Mouse (Mus musculus): ENCODE measurements around the gene Zdhhc23. TPM values are rescaled to one million over a fixed set of nuclear protein-coding genes. Genes with fewer than 3 reads are reported as not detected.

Gene Zdhhc23
- polyA plus RNA-seq, 1 experiment, result not detected

DNA sequence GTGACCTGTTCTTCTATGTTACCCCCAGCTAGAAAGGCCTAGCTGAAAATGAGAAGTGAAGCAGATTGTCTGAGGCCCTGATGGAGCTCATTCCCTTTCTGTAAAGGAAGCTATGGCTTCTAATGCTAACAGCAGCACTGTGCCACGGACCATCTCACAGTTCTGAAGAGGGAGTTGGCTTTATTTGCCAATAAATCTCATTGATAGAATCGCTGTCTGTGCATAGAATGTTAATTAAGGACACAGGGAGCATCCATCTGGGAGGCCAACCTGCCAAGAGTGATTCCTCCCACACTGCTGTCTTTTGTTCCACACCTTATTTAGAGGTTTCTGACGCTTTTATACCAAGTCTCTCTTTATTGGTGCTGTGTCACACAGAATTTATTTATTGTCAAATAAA is 48.1 kb downstream of the Zdhhc23 start:
- TF ChIP-seq USF1 (IDR thresholded peaks at IDR 0.05; ENCODE audit: low read depth) (no peak), MYOG (IDR thresholded peaks at IDR 0.05; ENCODE audit: control insufficient read depth in 1 of 3, insufficient read depth in 1 of 3, insufficient read length in 2 of 3, low read depth in 2 of 3) (no peak), POLR2AphosphoS2 (IDR thresholded peaks at IDR 0.05; ENCODE audit: insufficient read length, low read depth) (no peak), E2F4 (IDR thresholded peaks at IDR 0.05; ENCODE audit: insufficient read depth) (no peak), MYOD1 (IDR thresholded peaks at IDR 0.05; ENCODE audit: control insufficient read depth in 1 of 3, insufficient read length in 2 of 3, low read depth in 2 of 3) (no peak), MAX (IDR thresholded peaks at IDR 0.05; ENCODE audit: low read depth) (no peak), POLR2A (IDR thresholded peaks at IDR 0.05; ENCODE audit: insufficient read length, low read depth) (no peak), CEBPB (IDR thresholded peaks at IDR 0.05; ENCODE audit: insufficient read depth, poor library complexity, severe bottlenecking) (no peak), REST (IDR thresholded peaks at IDR 0.05; ENCODE audit: insufficient read depth, insufficient read length) (no peak)
- Histone ChIP-seq H3ac (ENCODE audit: control insufficient read depth, insufficient read length) (no peak overlapping the region), H3K27me3 (ENCODE audit: control insufficient read depth, insufficient read depth, insufficient read length) (no peaks in the 10 kb centered on the region), H3K4me3 (no peak overlapping the region), H3K79me2 (ENCODE audit: control insufficient read depth, insufficient read depth) (no peaks in the 10 kb centered on the region), H3K4me2 (ENCODE audit: low read depth) (no peak overlapping the region), H3K36me3 (ENCODE audit: control insufficient read depth, insufficient read depth) (no peaks in the 10 kb centered on the region)

DNA sequence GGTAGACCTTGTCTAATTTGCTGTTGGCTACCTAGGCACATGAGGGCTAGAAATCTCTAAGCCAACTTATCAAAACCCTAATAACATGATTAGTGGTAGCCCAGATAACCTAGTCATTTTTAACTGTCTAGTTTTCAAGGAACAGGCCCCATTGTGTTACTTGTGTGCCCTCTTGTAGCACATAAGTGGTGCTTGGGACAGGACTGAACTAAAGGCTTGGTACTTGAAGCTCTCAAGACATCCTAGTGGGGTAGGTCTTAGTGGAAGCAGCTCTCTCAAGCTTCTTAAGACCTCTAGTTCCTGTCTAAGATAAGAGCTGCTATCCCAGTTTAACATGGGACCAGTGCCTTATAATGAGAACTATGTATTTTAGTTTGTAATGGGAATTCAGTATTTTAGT is 49.0 kb downstream of the Zdhhc23 start:
- Histone ChIP-seq H3K4me3 (no peak overlapping the region), H3K4me2 (ENCODE audit: low read depth) (no peak overlapping the region), H3K79me2 (ENCODE audit: control insufficient read depth, insufficient read depth) (no peaks in the 10 kb centered on the region), H3K36me3 (ENCODE audit: control insufficient read depth, insufficient read depth) (no peaks in the 10 kb centered on the region), H3ac (ENCODE audit: control insufficient read depth, insufficient read length) (no peak overlapping the region), H3K27me3 (ENCODE audit: control insufficient read depth, insufficient read depth, insufficient read length) (no peaks in the 10 kb centered on the region)
- no peak for TF ChIP-seq POLR2AphosphoS2 (IDR thresholded peaks at IDR 0.05; ENCODE audit: insufficient read length, low read depth)
- no peak for TF ChIP-seq TCF12 (IDR thresholded peaks at IDR 0.05; ENCODE audit: insufficient read depth, poor library complexity, severe bottlenecking)
- TF ChIP-seq MYOD1 (IDR thresholded peaks at IDR 0.05; ENCODE audit: control insufficient read depth in 1 of 3, insufficient read length in 2 of 3, low read depth in 2 of 3), result no peak
- no peak for TF ChIP-seq MAX (IDR thresholded peaks at IDR 0.05; ENCODE audit: low read depth)
- TF ChIP-seq REST (IDR thresholded peaks at IDR 0.05; ENCODE audit: insufficient read depth, insufficient read length), result no peak
- TF ChIP-seq SRF (IDR thresholded peaks at IDR 0.05; ENCODE audit: control insufficient read depth, insufficient read length, low read depth), result no peak
- no peak for TF ChIP-seq POLR2A (IDR thresholded peaks at IDR 0.05; ENCODE audit: insufficient read length, low read depth)
- TF ChIP-seq USF1 (IDR thresholded peaks at IDR 0.05; ENCODE audit: low read depth), result no peak
- no peak for TF ChIP-seq MYOG (IDR thresholded peaks at IDR 0.05; ENCODE audit: control insufficient read depth in 1 of 3, insufficient read depth in 1 of 3, insufficient read length in 2 of 3, low read depth in 2 of 3)

DNA sequence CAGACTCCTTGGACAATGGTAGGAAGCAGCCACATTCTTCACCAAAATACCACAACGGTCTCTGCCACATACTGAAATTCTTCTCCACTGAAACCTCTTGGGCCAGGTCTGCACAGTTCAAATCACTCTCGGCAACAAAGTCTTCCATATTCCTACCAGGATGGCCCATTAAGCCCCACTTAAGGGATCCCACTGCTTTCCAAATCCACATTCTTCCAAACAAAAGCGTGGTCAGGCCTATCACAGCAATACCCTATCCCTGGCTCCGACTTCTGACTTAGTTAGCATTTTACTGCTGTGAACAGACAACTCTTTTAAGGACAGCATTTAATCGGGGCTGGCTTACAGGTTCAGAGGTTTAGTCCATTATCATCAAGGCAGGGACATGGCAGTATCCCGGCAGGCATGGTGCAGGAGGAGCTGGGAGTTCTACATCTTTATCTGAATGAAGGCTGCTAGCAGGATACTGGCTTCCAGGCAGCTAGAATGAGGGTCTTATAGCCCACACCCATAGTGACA is 53.2 kb downstream of the Zdhhc23 start, which contains the start of gene Qtrt2:
Gene Qtrt2, minus strand, starts transcription at position 469 of the 519 bp plus-strand sequence.
- TF ChIP-seq MYOG (IDR thresholded peaks at IDR 0.05; ENCODE audit: control insufficient read depth in 1 of 3, insufficient read depth in 1 of 3, insufficient read length in 2 of 3, low read depth in 2 of 3) (no peak), MYOD1 (IDR thresholded peaks at IDR 0.05; ENCODE audit: control insufficient read depth in 1 of 3, insufficient read length in 2 of 3, low read depth in 2 of 3) (no peak), TCF3 (IDR thresholded peaks at IDR 0.05; ENCODE audit: insufficient read length, low read depth) (no peak), POLR2AphosphoS2 (IDR thresholded peaks at IDR 0.05; ENCODE audit: insufficient read length, low read depth) (no peak), REST (IDR thresholded peaks at IDR 0.05; ENCODE audit: insufficient read depth, insufficient read length) (no peak)
- Histone ChIP-seq H3K27me3 (ENCODE audit: control insufficient read depth, insufficient read depth, insufficient read length) (no peaks in the 10 kb centered on the region), H3K4me2 (ENCODE audit: low read depth) (no peak within 1 kb of the TSS), H3K36me3 (ENCODE audit: control insufficient read depth, insufficient read depth) (no peaks in the 10 kb centered on the region), H3K4me3 (no peak within 1 kb of the TSS), H3ac (ENCODE audit: control insufficient read depth, insufficient read length) (no peak within 1 kb of the TSS), H3K79me2 (ENCODE audit: control insufficient read depth, insufficient read depth) (no peaks in the 10 kb centered on the region)

DNA sequence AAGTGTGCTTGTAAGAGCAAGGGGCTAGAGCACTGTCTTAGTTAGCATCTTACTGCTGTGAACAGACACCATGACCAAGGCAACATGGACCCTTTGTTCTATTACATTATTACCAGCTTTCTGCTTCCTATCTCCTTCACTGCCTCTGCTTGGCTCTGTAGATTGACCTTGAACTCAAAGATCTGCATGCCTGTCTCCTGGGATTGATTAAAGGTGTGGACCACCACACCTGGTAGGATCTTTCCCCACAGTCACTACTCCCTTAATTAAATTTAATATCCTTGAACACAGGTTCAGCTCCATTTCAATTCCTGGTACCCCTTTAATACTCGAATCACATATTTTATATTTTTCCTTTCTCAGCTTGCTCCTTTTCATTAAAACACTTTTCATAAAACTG is 53.7 kb downstream of the Zdhhc23 start:
- Histone ChIP-seq H3K4me3 (no peak overlapping the region), H3K36me3 (ENCODE audit: control insufficient read depth, insufficient read depth) (no peaks in the 10 kb centered on the region), H3ac (ENCODE audit: control insufficient read depth, insufficient read length) (no peak overlapping the region), H3K4me2 (ENCODE audit: low read depth) (no peak overlapping the region), H3K27me3 (ENCODE audit: control insufficient read depth, insufficient read depth, insufficient read length) (no peaks in the 10 kb centered on the region), H3K79me2 (ENCODE audit: control insufficient read depth, insufficient read depth) (no peaks in the 10 kb centered on the region)
- TF ChIP-seq TCF12 (IDR thresholded peaks at IDR 0.05; ENCODE audit: insufficient read depth, poor library complexity, severe bottlenecking) (no peak), POLR2A (IDR thresholded peaks at IDR 0.05; ENCODE audit: insufficient read length, low read depth) (no peak), MAX (IDR thresholded peaks at IDR 0.05; ENCODE audit: low read depth) (no peak), REST (IDR thresholded peaks at IDR 0.05; ENCODE audit: insufficient read depth, insufficient read length) (no peak), MYOD1 (IDR thresholded peaks at IDR 0.05; ENCODE audit: control insufficient read depth in 1 of 3, insufficient read length in 2 of 3, low read depth in 2 of 3) (no peak), POLR2AphosphoS2 (IDR thresholded peaks at IDR 0.05; ENCODE audit: insufficient read length, low read depth) (no peak), MYOG (IDR thresholded peaks at IDR 0.05; ENCODE audit: control insufficient read depth in 1 of 3, insufficient read depth in 1 of 3, insufficient read length in 2 of 3, low read depth in 2 of 3) (no peak), SRF (IDR thresholded peaks at IDR 0.05; ENCODE audit: control insufficient read depth, insufficient read length, low read depth) (no peak), USF1 (IDR thresholded peaks at IDR 0.05; ENCODE audit: low read depth) (no peak), E2F4 (IDR thresholded peaks at IDR 0.05; ENCODE audit: insufficient read depth) (no peak), CEBPB (IDR thresholded peaks at IDR 0.05; ENCODE audit: insufficient read depth, poor library complexity, severe bottlenecking) (no peak), TCF3 (IDR thresholded peaks at IDR 0.05; ENCODE audit: insufficient read length, low read depth) (no peak)

DNA sequence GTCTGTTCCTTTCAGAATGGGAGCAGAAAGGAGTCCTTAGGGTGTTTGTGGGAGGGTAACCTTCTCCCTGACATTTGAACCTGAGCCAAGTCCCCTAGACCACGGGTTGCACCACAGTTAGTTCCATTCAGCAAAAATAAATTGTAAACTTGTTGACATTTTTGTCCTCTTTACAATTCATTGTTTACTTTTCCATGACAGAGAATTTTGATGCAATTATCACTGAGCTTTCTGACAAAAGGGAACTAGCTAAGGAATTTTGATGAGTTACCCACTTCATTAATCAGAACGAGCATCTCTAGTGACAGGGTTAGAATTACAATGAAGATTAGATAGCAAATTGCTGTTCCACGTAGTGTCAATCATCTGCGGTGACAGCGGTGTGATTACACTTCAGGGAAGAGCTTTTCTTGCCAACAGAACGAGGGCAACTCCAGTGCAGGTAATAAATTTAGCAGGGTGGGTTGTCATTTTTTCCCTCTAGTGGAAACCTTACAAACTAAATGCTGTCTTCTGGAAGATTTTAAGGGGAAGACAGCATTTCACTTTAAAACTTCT is 54.5 kb downstream of the Zdhhc23 start:
- no peak overlapping the region for H3K4me2 ChIP-seq (ENCODE audit: low read depth)
- H3K36me3 ChIP-seq (ENCODE audit: control insufficient read depth, insufficient read depth), result no peaks in the 10 kb centered on the region
- H3K4me3 ChIP-seq, result no peak overlapping the region
- H3K27me3 ChIP-seq (ENCODE audit: control insufficient read depth, insufficient read depth, insufficient read length), result no peaks in the 10 kb centered on the region
- H3K79me2 ChIP-seq (ENCODE audit: control insufficient read depth, insufficient read depth), result no peaks in the 10 kb centered on the region
- H3ac ChIP-seq (ENCODE audit: control insufficient read depth, insufficient read length), result no peak overlapping the region
- TF ChIP-seq REST (IDR thresholded peaks at IDR 0.05; ENCODE audit: insufficient read depth, insufficient read length), result no peak
- TF ChIP-seq POLR2A (IDR thresholded peaks at IDR 0.05; ENCODE audit: insufficient read length, low read depth), result no peak
- no peak for TF ChIP-seq POLR2AphosphoS2 (IDR thresholded peaks at IDR 0.05; ENCODE audit: insufficient read length, low read depth)
- no peak for TF ChIP-seq USF1 (IDR thresholded peaks at IDR 0.05; ENCODE audit: low read depth)
- TF ChIP-seq CEBPB (IDR thresholded peaks at IDR 0.05; ENCODE audit: insufficient read depth, poor library complexity, severe bottlenecking), result no peak
- TF ChIP-seq SRF (IDR thresholded peaks at IDR 0.05; ENCODE audit: control insufficient read depth, insufficient read length, low read depth), result no peak
- TF ChIP-seq TCF3 (IDR thresholded peaks at IDR 0.05; ENCODE audit: insufficient read length, low read depth), result no peak
- no peak for TF ChIP-seq TCF12 (IDR thresholded peaks at IDR 0.05; ENCODE audit: insufficient read depth, poor library complexity, severe bottlenecking)
- no peak for TF ChIP-seq MYOD1 (IDR thresholded peaks at IDR 0.05; ENCODE audit: control insufficient read depth in 1 of 3, insufficient read length in 2 of 3, low read depth in 2 of 3)
- no peak for TF ChIP-seq MAX (IDR thresholded peaks at IDR 0.05; ENCODE audit: low read depth)
- no peak for TF ChIP-seq E2F4 (IDR thresholded peaks at IDR 0.05; ENCODE audit: insufficient read depth)
- TF ChIP-seq MYOG (IDR thresholded peaks at IDR 0.05; ENCODE audit: control insufficient read depth in 1 of 3, insufficient read depth in 1 of 3, insufficient read length in 2 of 3, low read depth in 2 of 3), result no peak
